Mouse (Mus musculus): ENCODE data around the gene Prnp.

DNA sequence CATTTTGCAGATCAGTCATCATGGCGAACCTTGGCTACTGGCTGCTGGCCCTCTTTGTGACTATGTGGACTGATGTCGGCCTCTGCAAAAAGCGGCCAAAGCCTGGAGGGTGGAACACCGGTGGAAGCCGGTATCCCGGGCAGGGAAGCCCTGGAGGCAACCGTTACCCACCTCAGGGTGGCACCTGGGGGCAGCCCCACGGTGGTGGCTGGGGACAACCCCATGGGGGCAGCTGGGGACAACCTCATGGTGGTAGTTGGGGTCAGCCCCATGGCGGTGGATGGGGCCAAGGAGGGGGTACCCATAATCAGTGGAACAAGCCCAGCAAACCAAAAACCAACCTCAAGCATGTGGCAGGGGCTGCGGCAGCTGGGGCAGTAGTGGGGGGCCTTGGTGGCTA lies 26.7 kb downstream of the Prnp start:
- TF ChIP-seq ZMIZ1 (IDR thresholded peaks at IDR 0.05; ENCODE audit: low read depth, low read length) (no peak), JUND (IDR thresholded peaks at IDR 0.05; ENCODE audit: low read depth, low read length) (no peak), POLR2AphosphoS2 (IDR thresholded peaks at IDR 0.05; ENCODE audit: low read length) (no peak), NELFE (IDR thresholded peaks at IDR 0.05; ENCODE audit: low read depth, low read length) (no peak), CTCF (IDR thresholded peaks at IDR 0.05 in 2 of 3, conservative IDR thresholded peaks at IDR 0.05 in 1 of 3; ENCODE audit: control insufficient read depth in 1 of 3, insufficient read depth in 1 of 3, low read depth in 2 of 3, low read length in 3 of 3, poor library complexity in 1 of 3, severe bottlenecking in 1 of 3) (no peak), ETS1 (IDR thresholded peaks at IDR 0.05; ENCODE audit: low read depth, low read length) (no peak), USF1 (IDR thresholded peaks at IDR 0.05; ENCODE audit: low read depth, low read length) (no peak), ELF1 (IDR thresholded peaks at IDR 0.05; ENCODE audit: low read depth, low read length) (no peak), POLR2A (IDR thresholded peaks at IDR 0.05; ENCODE audit: control insufficient read depth in 1 of 2, insufficient read depth in 1 of 2, low read depth in 1 of 2, low read length in 2 of 2, poor library complexity in 1 of 2) (no peak), CHD2 (IDR thresholded peaks at IDR 0.05; ENCODE audit: low read length) (no peak), TAL1 (IDR thresholded peaks at IDR 0.05; ENCODE audit: low read length) (no peak), MAX (IDR thresholded peaks at IDR 0.05; ENCODE audit: low read length) (no peak)
